Mouse (Mus musculus) common myeloid progenitor, adult 5-6 weeks (primary cell): ENCODE data around the gene Nek11. TPM values are rescaled to one million over a fixed set of nuclear protein-coding genes. Genes with fewer than 3 reads are reported as not detected.
"Not testable (repeated sequence)": the region's sequence is repeated elsewhere in the genome, so short reads cannot be mapped to it uniquely, and the experiment has no call there.

Experiments used
- ATAC-seq: replicated peaks from 2 replicates; pipeline ENCODE4 v1.8.0; 2016; ENCODE audit warnings: low read depth, mild to moderate bottlenecking, moderate TSS enrichment, inconsistent platforms; ENCODE audit not compliant: poor library complexity, severe bottlenecking
- total RNA-seq: library from RNA; stranded (forward); fragments of 200-1000, 187-1606 nt; gene quantifications from 2 replicates; pipeline ENCODE4 v1.2.3, GENCODE M21; 2017

Nek11 gene
- total RNA-seq, 1 experiment from 2014 or later: not detected

GRCm38 (mm10) chr9:105182392-105182791 is 212.9 kb downstream of the Nek11 start:
- no peak for ATAC-seq

- no peak for ATAC-seq
These were observed 250.3 kb downstream of the Nek11 start, which contains the start of gene 1700080E11Rik for GRCm38 (mm10) chr9:105144992-105145391. Gene 1700080E11Rik (minus strand): TSS chr9:105145092.

DNA sequence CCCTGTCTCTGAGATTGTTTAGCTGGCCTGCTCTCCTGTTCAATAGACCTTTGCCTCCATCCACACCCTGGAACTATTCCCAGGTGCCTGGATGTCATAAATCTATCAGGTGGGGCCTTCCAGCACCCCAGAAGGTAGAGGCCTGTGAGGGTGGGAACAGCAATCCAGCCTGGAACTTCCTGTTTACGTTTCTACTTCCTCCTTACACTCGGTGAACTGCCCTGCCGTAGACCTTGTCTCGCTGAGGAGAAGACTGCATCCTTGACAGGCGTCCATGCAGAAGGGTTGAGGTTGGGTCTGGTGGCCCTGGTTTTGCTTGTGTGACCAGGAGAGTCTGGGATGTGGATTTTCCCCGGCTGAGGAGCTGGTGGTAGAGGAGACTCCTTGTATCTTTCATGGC is 256.1 kb downstream of the Nek11 start:
- ATAC-seq: 0 out of 2 replicates have a peak, but pooled peaks have one; percentile 47

DNA sequence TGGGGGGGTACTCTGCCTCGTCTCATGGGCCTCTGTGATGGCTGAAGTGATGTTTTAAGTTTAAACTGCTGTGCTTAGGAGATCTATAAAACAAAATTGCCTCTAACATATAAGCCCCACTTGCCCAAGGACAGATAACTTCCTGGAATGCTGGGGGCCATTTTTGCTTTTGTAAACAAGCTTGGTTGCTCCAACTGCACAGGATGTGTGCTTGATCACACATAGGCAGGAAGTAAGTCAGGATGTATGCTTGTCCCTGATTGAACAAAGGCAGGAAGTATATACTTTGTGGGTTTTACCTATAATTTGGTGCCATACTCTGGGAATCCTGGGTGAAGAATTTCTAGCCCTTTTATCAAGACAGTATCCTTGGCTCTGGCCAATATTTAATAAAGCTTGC is 258.9 kb downstream of the Nek11 start:
- ATAC-seq: no peak

- ATAC-seq: no peak
These were observed 260.8 kb downstream of the Nek11 start for GRCm38 (mm10) chr9:105134536-105134935.

DNA sequence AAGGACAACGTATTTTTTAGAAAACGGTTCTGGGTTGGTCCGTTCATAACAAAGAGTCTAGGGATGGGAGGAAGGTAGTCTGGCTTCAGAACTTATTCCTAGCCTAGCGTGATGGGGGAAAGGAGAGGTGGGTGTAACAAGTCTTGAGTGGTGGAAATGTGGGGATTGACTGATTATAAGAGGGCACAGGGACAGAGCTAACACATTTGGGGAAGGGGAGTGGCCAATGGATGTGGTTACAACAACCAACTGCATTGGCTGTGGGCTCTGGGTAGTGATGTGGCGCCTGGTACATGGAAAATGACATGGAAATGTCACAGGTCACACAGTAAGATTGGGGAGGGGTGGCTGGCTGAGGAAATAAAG is 263.3 kb downstream of the Nek11 start:
- ATAC-seq: peak; percentile 45

GRCm38 (mm10) chr9:105131253-105132001 is 263.9 kb downstream of the Nek11 start, which contains the start of gene Nudt16:
Gene Nudt16 (minus strand): TSS chr9:105131824.
- peak; percentile 94 for ATAC-seq

DNA sequence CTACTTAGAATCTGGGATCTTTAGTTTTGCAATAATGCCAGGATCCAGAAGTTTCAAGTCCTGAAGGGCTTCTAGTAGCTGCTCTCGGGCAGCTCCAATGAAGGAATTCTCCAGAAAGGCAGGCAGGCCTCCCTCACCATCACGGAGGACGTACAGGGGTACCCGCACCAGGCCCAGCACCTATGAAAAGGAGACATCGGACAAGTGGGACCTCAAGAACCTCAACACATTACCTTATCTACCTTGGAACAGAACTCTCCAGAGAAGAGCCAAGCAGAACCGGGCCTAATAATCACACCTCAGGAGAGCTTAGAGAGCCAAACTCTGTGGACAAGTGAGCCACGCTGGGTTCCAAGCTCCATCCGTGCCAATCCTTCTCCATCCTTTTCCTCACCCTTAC is 265.0 kb downstream of the Nek11 start:
- no peak for ATAC-seq

- not testable (repeated sequence) for ATAC-seq
These were observed 270.1 kb downstream of the Nek11 start for GRCm38 (mm10) chr9:105125206-105125605.

Other genes with a start within 250 kb of the Nek11 start
- gene Aste1, start 132 bp downstream of the Nek11 start, total RNA-seq: 24.7 and 27.5 TPM in 2 replicates
- gene Atp2c1, start 131.8 kb upstream of the Nek11 start, total RNA-seq: 58.7 and 66.9 TPM in 2 replicates
- gene Pik3r4, start 247.5 kb upstream of the Nek11 start, total RNA-seq: 23.2 and 35.6 TPM in 2 replicates